Mouse (Mus musculus): ENCODE results near the gene Vash1. TPM values are rescaled to one million over a fixed set of nuclear protein-coding genes. Genes with fewer than 3 reads are reported as not detected.

The Vash1 gene
- polyA plus RNA-seq, 1 experiment = 15.2 TPM

GRCm38 (mm10) chr12:86690700-86691485 lies 12.4 kb downstream of the Vash1 start:
- no peak for DNase-seq
- no peak overlapping the region for H3K4me3 ChIP-seq (replicated peaks; ENCODE audit: extremely low read depth, low read depth, low read length)
- H3K4me1 ChIP-seq (ENCODE audit: control insufficient read depth, insufficient read depth, low read length) = peaks cover 6% of the 10 kb centered on the region
- no peak for TF ChIP-seq POLR2A (IDR thresholded peaks at IDR 0.05; ENCODE audit: borderline replicate concordance, extremely low read depth, low read depth, low read length)
- no peak for TF ChIP-seq CTCF (IDR thresholded peaks at IDR 0.05; ENCODE audit: insufficient read depth, low read length)
- WGBS = 63% methylated on average over 12 of the region's 12 CpGs

GRCm38 (mm10) chr12:86692471-86693356 lies 14.2 kb downstream of the Vash1 start:
- no peak for TF ChIP-seq CTCF (IDR thresholded peaks at IDR 0.05; ENCODE audit: insufficient read depth, low read length)
- TF ChIP-seq POLR2A (IDR thresholded peaks at IDR 0.05; ENCODE audit: borderline replicate concordance, extremely low read depth, low read depth, low read length) = no peak
- 48% methylated on average over 5 of the region's 5 CpGs for WGBS
- H3K4me1 ChIP-seq (ENCODE audit: control insufficient read depth, insufficient read depth, low read length) = peaks cover 1% of the 10 kb centered on the region
- H3K4me3 ChIP-seq (replicated peaks; ENCODE audit: extremely low read depth, low read depth, low read length) = no peak overlapping the region
- DNase-seq = no peak

- no peaks in the 10 kb centered on the region for H3K4me1 ChIP-seq (ENCODE audit: control insufficient read depth, insufficient read depth, low read length)
- TF ChIP-seq POLR2A (IDR thresholded peaks at IDR 0.05; ENCODE audit: borderline replicate concordance, extremely low read depth, low read depth, low read length) (no peak), CTCF (IDR thresholded peaks at IDR 0.05; ENCODE audit: insufficient read depth, low read length) (no peak)
- no peak overlapping the region for H3K4me3 ChIP-seq (replicated peaks; ENCODE audit: extremely low read depth, low read depth, low read length)
- no peak for DNase-seq
Observed at GRCm38 (mm10) chr12:86693389-86693788, 14.9 kb downstream of the Vash1 start.

- no peak for TF ChIP-seq POLR2A (IDR thresholded peaks at IDR 0.05; ENCODE audit: borderline replicate concordance, extremely low read depth, low read depth, low read length)
- H3K4me3 ChIP-seq (replicated peaks; ENCODE audit: extremely low read depth, low read depth, low read length) = no peak overlapping the region
- WGBS = 81% methylated on average over 1 of the region's 1 CpGs
- DNase-seq = no peak
- H3K4me1 ChIP-seq (ENCODE audit: control insufficient read depth, insufficient read depth, low read length) = no peaks in the 10 kb centered on the region
Observed at GRCm38 (mm10) chr12:86694441-86694840, 15.9 kb downstream of the Vash1 start.

GRCm38 (mm10) chr12:86697996-86698395 lies 19.5 kb downstream of the Vash1 start:
- TF ChIP-seq CTCF (IDR thresholded peaks at IDR 0.05; ENCODE audit: insufficient read depth, low read length) = no peak
- no peak for TF ChIP-seq POLR2A (IDR thresholded peaks at IDR 0.05; ENCODE audit: borderline replicate concordance, extremely low read depth, low read depth, low read length)
- Histone ChIP-seq H3K4me1 (ENCODE audit: control insufficient read depth, insufficient read depth, low read length) (no peaks in the 10 kb centered on the region), H3K4me3 (replicated peaks; ENCODE audit: extremely low read depth, low read depth, low read length) (no peak overlapping the region)
- no peak for DNase-seq
- whole genome bisulfite sequencing = 69% methylated on average over 2 of the region's 2 CpGs

GRCm38 (mm10) chr12:86698537-86698936 lies 20.0 kb downstream of the Vash1 start:
- H3K4me3 ChIP-seq (replicated peaks; ENCODE audit: extremely low read depth, low read depth, low read length) = no peak overlapping the region

GRCm38 (mm10) chr12:86699965-86700926 lies 21.7 kb downstream of the Vash1 start:
- TF ChIP-seq CTCF (IDR thresholded peaks at IDR 0.05; ENCODE audit: insufficient read depth, low read length) (no peak), POLR2A (IDR thresholded peaks at IDR 0.05; ENCODE audit: borderline replicate concordance, extremely low read depth, low read depth, low read length) (no peak)
- no peaks in the 10 kb centered on the region for H3K4me1 ChIP-seq (ENCODE audit: control insufficient read depth, insufficient read depth, low read length)
- 54% methylated on average over 19 of the region's 19 CpGs for WGBS

More at GRCm38 (mm10) chr12:86698537-86698936, 20.0 kb downstream of the Vash1 start:
- no peak for TF ChIP-seq POLR2A (IDR thresholded peaks at IDR 0.05; ENCODE audit: borderline replicate concordance, extremely low read depth, low read depth, low read length)
- no peak for TF ChIP-seq CTCF (IDR thresholded peaks at IDR 0.05; ENCODE audit: insufficient read depth, low read length)
- no peak for DNase-seq
- no peaks in the 10 kb centered on the region for H3K4me1 ChIP-seq (ENCODE audit: control insufficient read depth, insufficient read depth, low read length)

GRCm38 (mm10) chr12:86700927-86701310 lies 22.4 kb downstream of the Vash1 start:
- 84% methylated on average over 4 of the region's 4 CpGs for WGBS
- no peak for DNase-seq
- no peak for TF ChIP-seq POLR2A (IDR thresholded peaks at IDR 0.05; ENCODE audit: borderline replicate concordance, extremely low read depth, low read depth, low read length)
- no peak for TF ChIP-seq CTCF (IDR thresholded peaks at IDR 0.05; ENCODE audit: insufficient read depth, low read length)
- no peaks in the 10 kb centered on the region for H3K4me1 ChIP-seq (ENCODE audit: control insufficient read depth, insufficient read depth, low read length)
- no peak overlapping the region for H3K4me3 ChIP-seq (replicated peaks; ENCODE audit: extremely low read depth, low read depth, low read length)

More at GRCm38 (mm10) chr12:86699965-86700926, 21.7 kb downstream of the Vash1 start:
- H3K4me3 ChIP-seq (replicated peaks; ENCODE audit: extremely low read depth, low read depth, low read length) = no peak overlapping the region
- DNase-seq = no peak

GRCm38 (mm10) chr12:86701491-86701890 lies 23.0 kb downstream of the Vash1 start:
- TF ChIP-seq POLR2A (IDR thresholded peaks at IDR 0.05; ENCODE audit: borderline replicate concordance, extremely low read depth, low read depth, low read length) (no peak), CTCF (IDR thresholded peaks at IDR 0.05; ENCODE audit: insufficient read depth, low read length) (no peak)
- Histone ChIP-seq H3K4me1 (ENCODE audit: control insufficient read depth, insufficient read depth, low read length) (no peaks in the 10 kb centered on the region), H3K4me3 (replicated peaks; ENCODE audit: extremely low read depth, low read depth, low read length) (no peak overlapping the region)
- DNase-seq = no peak
- WGBS = 89% methylated on average over 4 of the region's 4 CpGs

All from lung, adult 2 months (tissue).